Mouse (Mus musculus) myocyte (in vitro differentiated cells): ENCODE data around the gene Mars2.

ENCODE experiments used
- CEBPB ChIP-seq: IDR thresholded peaks from 2 replicates; pipeline ENCODE4 v1.6.1; 2011; ENCODE audit warnings: mild to moderate bottlenecking, moderate library complexity; ENCODE audit not compliant: poor library complexity, insufficient read depth, severe bottlenecking
- MAX ChIP-seq: IDR thresholded peaks from one replicate; pipeline ENCODE4 v1.6.1; 2011; ENCODE audit warnings: low read depth, mild to moderate bottlenecking, control low read depth
- MYOG ChIP-seq, 3 experiments: IDR thresholded peaks; one replicate each; pipeline ENCODE4 v1.6.1; 2011; ENCODE audit warnings: control low read depth in 2 of 3, low read depth in 2 of 3, mild to moderate bottlenecking in 2 of 3; ENCODE audit not compliant: insufficient read length in 2 of 3, control insufficient read depth in 1 of 3, insufficient read depth in 1 of 3
- POLR2A ChIP-seq: IDR thresholded peaks from one replicate; pipeline ENCODE4 v1.6.1; 2011; ENCODE audit warnings: low read depth, mild to moderate bottlenecking, control low read depth, moderate library complexity; ENCODE audit not compliant: insufficient read length
- POLR2AphosphoS2 ChIP-seq: IDR thresholded peaks from one replicate; pipeline ENCODE4 v1.6.1; 2011; ENCODE audit warnings: low read depth, control low read depth; ENCODE audit not compliant: insufficient read length
- TCF12 ChIP-seq: IDR thresholded peaks from one replicate; pipeline ENCODE4 v1.6.1; 2011; ENCODE audit warnings: mild to moderate bottlenecking, control low read depth; ENCODE audit not compliant: poor library complexity, insufficient read depth, severe bottlenecking

- TF ChIP-seq POLR2A (no peak), MYOG (IDR thresholded peaks at IDR 0.05; ENCODE audit: control insufficient read depth in 1 of 3, insufficient read depth in 1 of 3, insufficient read length in 2 of 3, low read depth in 2 of 3) (no peak), POLR2AphosphoS2 (no peak), MAX (no peak), CEBPB (no peak), TCF12 (no peak)
These were observed 23.0 kb upstream of the Mars2 start for GRCm38 (mm10) chr1:55213936-55214335.
